Mouse (Mus musculus) Patski (cell line): ENCODE data around the gene Npff. TPM values are rescaled to one million over a fixed set of nuclear protein-coding genes. Genes with fewer than 3 reads are reported as not detected.

Source experiments
- ATAC-seq: fragments of 100-300 bp; one replicate; pipeline ENCODE4 v1.8.0; 2021
- CTCF ChIA-PET: fragments of 350-600 bp; sonication (Branson Sonifier 250); formaldehyde crosslinking; loops from one replicate; lab custom pipeline; 2022; ENCODE audit warnings: inconsistent platforms; lab: Charles Lee
- POLR2A ChIA-PET: fragments of 350-600 bp; sonication (Branson Sonifier 250); formaldehyde crosslinking; loops from one replicate; lab custom pipeline; 2022; ENCODE audit warnings: antibody characterized with exemption, inconsistent platforms; lab: Charles Lee
- DNase-seq: peaks from one replicate; pipeline ENCODE4 v3.0.0-alpha.2; 2011; ENCODE audit warnings: low read depth, low spot score
- H3K27me3 ChIP-seq: fragments of 371-371 bp; one replicate; pipeline ENCODE4 v1.5.1; 2021
- CTCF ChIP-seq: fragments of 100-300 bp; IDR thresholded peaks from one replicate; pipeline ENCODE4 v1.5.1; 2021
- in situ Hi-C: fragments of 300-500 bp; cut with MboI; formaldehyde crosslinking; loops from 3 replicates; pipeline ENCODE4 v1.11.1; 2018; ENCODE audit warnings: low pct_unique_long_range_greater_than_20kb, mixed read lengths
- polyA plus RNA-seq: library from polyadenylated mRNA; unstranded; gene quantifications from one replicate; pipeline ENCODE4 v1.2.3, GENCODE M21; 2021

Npff gene
- 0.83 TPM for polyA plus RNA-seq

DNA sequence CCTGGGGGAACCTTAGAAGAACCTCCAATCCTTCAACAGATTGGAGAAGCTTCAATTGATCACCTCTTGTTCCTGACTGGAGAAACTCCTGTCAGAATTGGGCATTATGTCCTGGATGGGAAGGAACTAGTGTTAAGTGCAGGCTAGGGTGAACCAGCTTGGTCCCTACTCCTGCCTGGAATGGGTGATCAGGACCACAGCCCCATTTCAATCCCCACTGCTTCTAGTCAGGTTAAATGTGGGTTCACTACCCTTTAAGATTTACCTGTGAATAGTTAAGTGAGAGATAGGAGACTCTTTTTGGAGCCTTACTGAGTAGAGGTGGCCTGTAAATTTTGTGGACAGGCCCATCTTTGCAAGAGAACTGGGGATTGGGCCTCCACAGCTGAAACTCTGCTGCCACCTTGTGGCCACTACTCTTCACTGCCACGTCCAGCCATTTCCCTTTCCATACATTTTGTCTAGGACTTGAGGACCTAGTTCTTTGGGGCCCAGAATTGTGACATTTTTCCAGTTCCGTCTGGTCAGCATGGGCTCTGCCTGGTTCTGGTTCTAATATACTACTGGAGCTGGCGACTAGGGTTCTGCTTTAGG, at the start of gene Npff:
Gene Npff (minus strand): TSS at position 51 of the 594 bp plus-strand sequence.
- ATAC-seq = peak; percentile 40
- no peak for TF ChIP-seq CTCF
- ChIA-PET CTCF (interaction anchor here (0.7 to 2.0 kb wide), 18 partner anchors 8 to 143 kb away, joined by 3 to 12 read pairs (median 4); partner anchors contain the start of genes Gm10337, Map3k12 and Pcbp2), POLR2A (interaction anchor here (0.6 to 1.1 kb wide), 5 partner anchors 11 to 102 kb away, joined by 3 to 7 read pairs (median 3); no protein-coding TSS in a partner anchor)
- H3K27me3 ChIP-seq = no peaks in the 10 kb centered on the region
- in situ Hi-C loops = no loop called here
- DNase-seq = no peak

DNA sequence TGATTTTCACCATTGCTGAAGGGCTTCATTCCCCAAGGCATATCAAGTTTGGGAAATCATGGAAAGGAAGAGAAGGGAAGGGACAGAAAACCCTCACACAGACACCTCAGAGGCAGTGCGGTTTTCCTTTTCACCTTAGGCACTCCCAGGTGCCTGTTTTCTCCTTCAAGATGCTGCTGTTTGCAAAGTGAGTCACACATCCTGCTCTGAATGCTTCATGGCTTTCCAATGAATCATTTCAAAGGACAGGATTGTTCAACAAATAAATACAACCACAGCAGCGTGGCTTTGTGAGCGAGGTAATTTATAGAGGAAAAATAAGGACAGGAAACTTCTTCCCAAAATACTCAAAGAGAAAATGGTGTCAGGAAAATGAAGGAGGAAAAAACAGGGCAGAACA, 47.3 kb upstream of the Npff start:
- in situ Hi-C loops = no loop called here
- ATAC-seq = peak; percentile 74
- peak; percentile 46 for DNase-seq
- CTCF ChIA-PET = interaction anchor here (1.4 kb wide), 1 partner anchor 12 kb away, joined by 3 read pairs; no protein-coding TSS in a partner anchor
- no peak for TF ChIP-seq CTCF
- H3K27me3 ChIP-seq = no peaks in the 10 kb centered on the region
- POLR2A ChIA-PET = no interaction called here

DNA sequence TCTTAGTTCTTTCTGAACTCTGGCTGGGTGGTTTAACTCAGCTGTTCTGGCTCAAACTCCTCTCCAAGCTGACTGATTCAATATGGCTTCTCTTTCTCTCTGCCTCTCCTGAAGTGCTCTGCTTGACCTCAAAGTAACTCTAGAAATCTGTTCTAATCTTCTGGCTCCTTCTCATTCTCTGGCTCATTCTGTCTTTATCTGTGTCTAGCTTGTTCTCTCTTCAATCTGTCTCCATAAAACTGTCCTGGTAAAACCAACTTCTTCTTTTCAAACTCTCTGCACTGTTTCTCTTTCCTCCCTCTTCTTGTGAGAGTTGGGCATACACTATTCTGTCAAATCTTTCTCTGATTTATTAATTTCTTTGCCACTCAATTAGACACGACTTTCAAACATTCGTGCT, 43.1 kb upstream of the Npff start:
- CTCF ChIA-PET = interaction anchor here (0.6 kb wide), 1 partner anchor 38 kb away, joined by 3 read pairs; no protein-coding TSS in a partner anchor

DNA sequence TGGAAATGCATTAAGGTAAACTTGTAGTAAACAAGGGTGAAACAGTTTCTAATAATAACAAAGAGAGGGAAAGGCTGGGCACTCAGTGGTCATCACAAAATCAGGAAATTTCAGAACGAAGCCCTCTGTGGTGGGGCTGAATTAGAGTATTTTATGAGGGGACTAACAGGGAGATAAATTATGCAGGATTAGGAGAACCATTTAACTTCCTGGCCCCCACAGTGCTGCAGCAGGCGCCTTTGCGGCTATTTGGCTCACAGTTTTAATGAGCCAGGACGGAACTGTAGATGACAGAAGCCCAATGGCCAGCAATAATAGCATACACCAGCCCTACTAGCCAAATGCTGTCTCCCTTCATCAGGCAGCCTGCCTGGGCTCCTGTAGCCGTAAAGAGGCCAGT, 38.9 kb upstream of the Npff start:
- ATAC-seq (no peak), DNase-seq (no peak)
- TF ChIP-seq CTCF = no peak
- in situ Hi-C loops = no loop called here
- H3K27me3 ChIP-seq = no peaks in the 10 kb centered on the region
- ChIA-PET POLR2A (no interaction called here), CTCF (no interaction called here)

More for the DNA sequence above, 43.1 kb upstream of the Npff start:
- no peak for ATAC-seq
- no peak for DNase-seq
- H3K27me3 ChIP-seq = no peaks in the 10 kb centered on the region
- in situ Hi-C loops = no loop called here
- no peak for TF ChIP-seq CTCF
- POLR2A ChIA-PET = no interaction called here

DNA sequence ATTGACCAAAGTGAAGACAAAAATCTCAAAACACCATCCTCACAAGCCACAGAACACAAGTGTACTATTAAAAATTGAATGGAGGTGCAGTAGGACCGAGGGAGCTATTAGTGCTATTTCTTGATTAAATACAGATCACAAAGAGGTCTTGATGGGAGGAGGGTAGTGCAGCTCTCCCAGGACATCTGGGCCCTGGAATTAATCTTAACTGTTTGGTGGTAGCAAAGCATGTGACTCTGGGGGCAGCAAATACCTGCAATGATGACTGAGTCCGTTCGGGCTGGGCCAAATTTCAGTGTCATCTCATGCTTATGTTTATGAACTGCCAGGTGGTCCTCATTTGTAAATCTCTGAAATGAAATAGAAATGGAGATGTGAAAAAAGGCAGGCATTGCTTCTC, 38.3 kb upstream of the Npff start:
- CTCF ChIA-PET = no interaction called here

DNA sequence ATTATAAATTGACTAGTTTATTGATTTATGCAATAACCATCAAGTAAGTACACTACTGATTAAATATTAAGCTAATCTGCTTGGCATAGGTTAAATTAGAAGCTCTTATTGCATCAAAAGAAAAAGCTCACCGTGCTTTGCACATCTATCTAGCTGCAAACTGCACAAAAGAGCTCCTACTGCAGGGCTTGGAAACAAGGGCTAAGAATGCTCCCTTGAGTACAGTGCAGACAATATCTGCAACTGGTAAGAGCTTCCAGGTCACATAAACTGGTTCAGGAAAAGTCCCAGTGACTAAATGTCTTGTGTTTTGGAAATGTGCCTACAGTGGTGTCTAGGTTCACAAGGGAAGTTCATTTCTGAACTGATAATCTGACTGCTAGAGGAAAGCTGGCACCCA, 37.7 kb upstream of the Npff start:
- ChIA-PET POLR2A (no interaction called here), CTCF (no interaction called here)
- ATAC-seq = no peak
- no peak for TF ChIP-seq CTCF
- in situ Hi-C loops = no loop called here
- no peaks in the 10 kb centered on the region for H3K27me3 ChIP-seq
- DNase-seq = no peak

More for the DNA sequence above, 38.3 kb upstream of the Npff start:
- no peak for ATAC-seq
- no peaks in the 10 kb centered on the region for H3K27me3 ChIP-seq
- POLR2A ChIA-PET = no interaction called here
- TF ChIP-seq CTCF = no peak
- DNase-seq = no peak
- in situ Hi-C loops = no loop called here

DNA sequence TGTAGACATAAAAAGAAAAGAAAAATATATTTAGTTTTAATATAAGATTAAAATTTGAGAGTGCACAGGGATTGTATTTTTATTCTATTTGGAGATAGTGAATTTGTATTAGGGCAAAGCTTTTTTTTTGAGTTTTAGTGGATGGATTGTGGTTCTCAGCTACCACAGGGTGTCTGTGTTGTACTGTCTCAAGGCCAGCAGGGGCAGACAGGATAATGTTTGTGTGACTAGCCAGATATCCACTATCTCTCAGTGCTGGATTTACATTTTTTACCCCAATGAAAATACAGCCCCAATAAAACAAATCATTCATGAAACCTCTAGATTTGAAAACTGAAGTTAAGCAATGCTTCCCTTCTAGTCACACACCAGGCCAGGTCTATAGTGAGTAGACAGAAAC, 32.8 kb upstream of the Npff start:
- CTCF ChIA-PET = interaction anchor here (1.1 to 1.3 kb wide), 2 partner anchors 16 to 33 kb away, joined by 3 to 4 read pairs; partner anchors contain the start of gene Npff
- ATAC-seq = no peak
- TF ChIP-seq CTCF = peak; percentile 13
- in situ Hi-C loops = loop anchor here (10.0 kb wide), 1 partner anchor 107 kb away; no protein-coding TSS in a partner anchor
- no peaks in the 10 kb centered on the region for H3K27me3 ChIP-seq
- DNase-seq = no peak
- POLR2A ChIA-PET = no interaction called here

DNA sequence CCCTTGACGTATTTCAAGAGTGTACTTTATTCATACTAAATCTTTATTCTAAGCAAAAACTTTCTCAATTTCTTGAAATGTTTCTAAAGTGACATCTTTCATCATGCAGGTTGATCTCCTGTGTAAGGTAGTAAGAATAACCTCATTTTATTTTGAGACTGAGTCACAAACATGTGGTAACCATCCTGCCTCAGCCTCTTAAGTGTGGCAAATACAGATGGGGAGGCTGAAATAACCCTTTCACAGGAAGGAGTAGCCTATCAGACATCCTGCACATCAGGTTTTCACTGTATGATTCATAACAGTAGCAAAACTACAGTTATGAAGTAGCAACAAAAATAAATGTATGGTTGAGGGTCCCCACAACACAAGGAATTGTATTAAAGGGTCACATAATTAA, 30.8 kb upstream of the Npff start:
- POLR2A ChIA-PET = no interaction called here
- CTCF ChIA-PET = no interaction called here
- in situ Hi-C loops = loop anchor here (10.0 kb wide), 1 partner anchor 109 kb away; no protein-coding TSS in a partner anchor
- ATAC-seq (no peak), DNase-seq (no peak)
- TF ChIP-seq CTCF = no peak
- no peaks in the 10 kb centered on the region for H3K27me3 ChIP-seq

DNA sequence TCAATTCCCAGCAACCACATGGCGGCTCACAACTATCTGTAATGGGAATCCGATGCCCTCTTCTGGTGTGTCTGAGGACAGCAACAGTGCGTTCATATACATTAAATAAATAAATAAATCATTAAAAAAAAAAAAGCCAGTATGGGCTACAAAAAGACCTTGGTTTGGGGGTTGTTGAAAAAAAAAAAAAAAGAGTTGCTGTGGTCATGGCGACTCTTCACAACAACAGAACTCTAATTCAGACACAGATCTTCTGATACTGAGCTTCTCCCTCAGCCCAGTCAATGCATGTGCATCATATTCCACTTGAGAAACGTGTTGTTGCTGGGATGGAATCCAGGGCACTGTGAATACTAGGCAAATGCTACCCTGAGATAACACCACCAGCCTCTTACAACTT, 27.9 kb upstream of the Npff start:
- in situ Hi-C loops = loop anchor here (10.0 kb wide), 1 partner anchor 112 kb away; no protein-coding TSS in a partner anchor
- ATAC-seq = no peak
- POLR2A ChIA-PET = interaction anchor here (0.6 kb wide), 1 partner anchor 24 kb away, joined by 3 read pairs; no protein-coding TSS in a partner anchor
- H3K27me3 ChIP-seq = no peaks in the 10 kb centered on the region
- no peak for TF ChIP-seq CTCF
- CTCF ChIA-PET = no interaction called here
- no peak for DNase-seq

DNA sequence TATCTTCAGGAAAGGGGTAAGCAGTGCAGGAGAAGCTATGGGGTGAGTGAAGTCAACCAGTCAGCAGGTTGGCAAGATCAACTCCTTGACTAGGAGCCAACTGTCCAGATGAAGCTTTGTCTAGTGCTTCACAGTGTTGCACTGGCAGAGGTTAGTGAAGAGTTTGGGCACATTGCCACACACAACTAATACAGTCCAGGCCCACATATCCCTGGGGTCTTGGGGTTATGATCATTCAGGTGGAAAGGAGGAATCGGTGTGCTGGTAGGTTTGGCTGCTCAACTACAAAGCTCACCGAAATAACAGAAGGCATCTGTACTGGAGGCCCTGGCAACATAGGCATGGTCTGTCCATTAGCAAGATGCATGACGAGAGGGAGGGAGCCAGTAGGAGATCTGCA, 22.7 kb upstream of the Npff start:
- no peak for TF ChIP-seq CTCF
- in situ Hi-C loops = no loop called here
- ATAC-seq = no peak
- ChIA-PET CTCF (interaction anchor here (1.1 to 2.3 kb wide), 3 partner anchors 22 to 123 kb away, joined by 3 to 6 read pairs (median 3); no protein-coding TSS in a partner anchor), POLR2A (no interaction called here)
- H3K27me3 ChIP-seq = no peaks in the 10 kb centered on the region
- DNase-seq = no peak

DNA sequence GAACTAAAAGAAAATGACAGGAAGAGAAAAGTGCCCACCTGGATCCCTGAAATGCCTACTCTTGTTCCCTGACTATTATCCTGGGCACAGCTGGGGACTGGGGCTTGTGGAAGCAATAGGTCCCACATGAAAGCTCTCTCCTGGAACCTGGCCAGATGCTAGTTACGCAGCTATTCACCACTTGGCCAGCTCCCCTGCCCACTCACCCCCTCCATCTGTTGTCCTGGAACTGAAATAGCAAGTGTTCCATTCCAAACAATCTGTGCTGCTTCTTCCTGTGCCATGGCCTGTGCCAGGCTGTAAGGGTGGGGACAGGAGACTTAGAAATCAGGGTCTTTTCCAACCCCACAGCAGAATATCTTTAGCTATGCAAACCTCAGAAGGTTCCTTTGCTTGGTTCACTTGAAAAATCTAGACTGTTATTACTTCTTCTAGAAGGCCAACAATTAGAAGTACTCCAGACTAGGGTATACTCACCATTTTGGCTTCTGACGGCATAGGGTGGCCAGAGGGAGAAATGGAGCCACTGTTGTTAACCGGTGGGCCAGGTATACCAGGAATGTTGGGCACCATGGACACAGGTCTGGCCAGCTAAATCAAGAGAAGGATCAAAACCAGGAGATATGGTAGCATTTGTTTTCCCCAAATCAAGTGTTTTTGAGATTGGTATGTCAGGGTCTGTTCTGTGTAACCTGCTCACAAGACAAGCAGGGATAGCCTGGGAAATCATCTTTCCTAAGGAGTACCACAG, 22.1 kb upstream of the Npff start:
- ATAC-seq = no peak
- no peaks in the 10 kb centered on the region for H3K27me3 ChIP-seq
- CTCF ChIA-PET = interaction anchor here (0.9 to 2.3 kb wide), 4 partner anchors 18 to 124 kb away, joined by 3 to 6 read pairs (median 3); no protein-coding TSS in a partner anchor
- POLR2A ChIA-PET = interaction anchor here (0.6 kb wide), 1 partner anchor 41 kb away, joined by 8 read pairs; no protein-coding TSS in a partner anchor
- no peak for DNase-seq
- in situ Hi-C loops = no loop called here
- no peak for TF ChIP-seq CTCF
